Mouse (Mus musculus) hindbrain, embryonic 16.5 days (tissue): ENCODE measurements around the gene Micu1. TPM values are rescaled to one million over a fixed set of nuclear protein-coding genes. Genes with fewer than 3 reads are reported as not detected.

Source experiments
- ATAC-seq: fragments of 200-750 bp; cut with Nextera tagmentation; 2 replicates; pipeline ENCODE4 v1.8.0; 2017; ENCODE audit warnings: moderate TSS enrichment, moderate library complexity
- H3K27ac ChIP-seq: fragments of 300-500 bp; sonication (generic); 2 replicates; pipeline ENCODE4 v1.5.1; 2014; ENCODE audit warnings: low read depth, mild to moderate bottlenecking, control low read depth, low read length, moderate library complexity
- H3K27me3 ChIP-seq: fragments of 300-500 bp; sonication (generic); replicated peaks from 2 replicates; pipeline ENCODE4 v1.6.1; 2014; ENCODE audit warnings: low read length; ENCODE audit not compliant: control insufficient read depth, insufficient read depth
- H3K36me3 ChIP-seq: fragments of 300-500 bp; sonication (generic); 2 replicates; pipeline ENCODE4 v1.6.1; 2014; ENCODE audit warnings: mild to moderate bottlenecking, low read length, moderate library complexity, mixed read lengths; ENCODE audit not compliant: control insufficient read depth, insufficient read depth
- H3K4me1 ChIP-seq: fragments of 300-500 bp; sonication (generic); 2 replicates; pipeline ENCODE4 v1.6.1; 2014; ENCODE audit warnings: low read depth, low read length; ENCODE audit not compliant: control insufficient read depth, insufficient read depth
- H3K4me2 ChIP-seq: fragments of 300-500 bp; sonication (generic); 2 replicates; pipeline ENCODE4 v1.6.1; 2014; ENCODE audit warnings: mild to moderate bottlenecking, low read length, control low read depth, moderate library complexity
- H3K4me3 ChIP-seq: fragments of 300-500 bp; sonication (generic); 2 replicates; pipeline ENCODE4 v1.5.1; 2014; ENCODE audit warnings: mild to moderate bottlenecking, low read length, control low read depth, moderate library complexity
- H3K9ac ChIP-seq: fragments of 300-500 bp; sonication (generic); 2 replicates; pipeline ENCODE4 v1.6.1; 2014; ENCODE audit warnings: low read depth, mild to moderate bottlenecking, control low read depth, low read length, moderate library complexity
- H3K9me3 ChIP-seq: fragments of 300-500 bp; sonication (generic); 2 replicates; pipeline ENCODE4 v1.6.1; 2014; ENCODE audit warnings: mild to moderate bottlenecking, low read length, moderate library complexity; ENCODE audit not compliant: control insufficient read depth
- WGBS: fragments of 180-500 bp; shearing (Covaris S2); extraction: QIAGEN DNeasy Blood & Tissue Kit; methylation state at CpG from one replicate; pipeline ENCODE4 v1.1.7; 2014; 5-methylcytosine and 5-hydroxymethylcytosine counted together
- polyA plus RNA-seq: library from polyadenylated mRNA; unstranded; fragments of >200 nt; fragmentation: Nextera tagmentation; extraction: Ambion mirVana; gene quantifications from 2 replicates; pipeline ENCODE4 v1.2.1, GENCODE M21; 2015

Micu1 gene
- polyA plus RNA-seq, 1 experiment from 2014 or later, result 85.0 TPM

- Histone ChIP-seq H3K9ac (no peak overlapping the region), H3K27ac (peak overlapping the region; percentile 24; the same call in 1 of the 2 replicates), H3K9me3 (no peaks in the 10 kb centered on the region), H3K27me3 (no peaks in the 10 kb centered on the region), H3K4me2 (no peak overlapping the region), H3K4me1 (peaks cover 2% of the 10 kb centered on the region; the same call in 1 of the 2 replicates), H3K4me3 (no peak overlapping the region), H3K36me3 (no peaks in the 10 kb centered on the region)
- WGBS, result 78% methylated on average over 4 of the region's 4 CpGs
- ATAC-seq, result peak; percentile 31; the same call in 1 of the 2 replicates
Observed at GRCm38 (mm10) chr10:59808677-59809076, 106.4 kb downstream of the Micu1 start.

GRCm38 (mm10) chr10:59809991-59810574 is 107.8 kb downstream of the Micu1 start:
- H3K4me2 ChIP-seq, result no peak overlapping the region
- peak; percentile 22; the same call in 1 of the 2 replicates for ATAC-seq
- H3K27me3 ChIP-seq, result no peaks in the 10 kb centered on the region
- H3K9ac ChIP-seq, result no peak overlapping the region
- peaks cover 2% of the 10 kb centered on the region; the same call in 1 of the 2 replicates for H3K4me1 ChIP-seq
- 63% methylated on average over 4 of the region's 4 CpGs for WGBS
- no peak overlapping the region for H3K4me3 ChIP-seq
- H3K27ac ChIP-seq, result no peak overlapping the region
- no peaks in the 10 kb centered on the region for H3K9me3 ChIP-seq
- no peaks in the 10 kb centered on the region for H3K36me3 ChIP-seq

- H3K4me2 ChIP-seq, result no peak overlapping the region
- no peak for ATAC-seq
- H3K36me3 ChIP-seq, result no peaks in the 10 kb centered on the region
- H3K9ac ChIP-seq, result no peak overlapping the region
- WGBS, result 18% methylated on average over 13 of the region's 13 CpGs
- no peaks in the 10 kb centered on the region for H3K27me3 ChIP-seq
- H3K4me1 ChIP-seq, result peaks cover 2% of the 10 kb centered on the region; the same call in 1 of the 2 replicates
- H3K27ac ChIP-seq, result no peak overlapping the region
- no peak overlapping the region for H3K4me3 ChIP-seq
- no peaks in the 10 kb centered on the region for H3K9me3 ChIP-seq
Observed at GRCm38 (mm10) chr10:59812939-59813338, 110.7 kb downstream of the Micu1 start.

GRCm38 (mm10) chr10:59813759-59814158 is 111.5 kb downstream of the Micu1 start:
- no peaks in the 10 kb centered on the region for H3K27me3 ChIP-seq
- H3K27ac ChIP-seq, result no peak overlapping the region
- H3K4me3 ChIP-seq, result no peak overlapping the region
- H3K4me2 ChIP-seq, result no peak overlapping the region
- no peak for ATAC-seq
- H3K9me3 ChIP-seq, result no peaks in the 10 kb centered on the region
- H3K4me1 ChIP-seq, result peaks cover 2% of the 10 kb centered on the region; the same call in 1 of the 2 replicates
- no peaks in the 10 kb centered on the region for H3K36me3 ChIP-seq
- H3K9ac ChIP-seq, result no peak overlapping the region
- WGBS, result 84% methylated on average over 9 of the region's 9 CpGs

GRCm38 (mm10) chr10:59814505-59815155 is 112.4 kb downstream of the Micu1 start:
- no peak overlapping the region for H3K27ac ChIP-seq
- 0 out of 2 replicates have a peak, but pooled peaks cover 2% of the 10 kb centered on the region for H3K4me1 ChIP-seq
- H3K27me3 ChIP-seq, result no peaks in the 10 kb centered on the region
- WGBS, result 77% methylated on average over 7 of the region's 7 CpGs
- H3K4me2 ChIP-seq, result no peak overlapping the region
- no peak for ATAC-seq
- H3K9ac ChIP-seq, result no peak overlapping the region
- H3K9me3 ChIP-seq, result no peaks in the 10 kb centered on the region
- no peak overlapping the region for H3K4me3 ChIP-seq
- no peaks in the 10 kb centered on the region for H3K36me3 ChIP-seq

GRCm38 (mm10) chr10:59816569-59816968 is 114.3 kb downstream of the Micu1 start:
- 0 out of 2 replicates have a peak, but pooled peaks cover 2% of the 10 kb centered on the region for H3K4me1 ChIP-seq
- WGBS, result 74% methylated on average over 6 of the region's 6 CpGs
- no peak overlapping the region for H3K27ac ChIP-seq
- no peaks in the 10 kb centered on the region for H3K27me3 ChIP-seq
- no peak overlapping the region for H3K9ac ChIP-seq
- H3K4me3 ChIP-seq, result no peak overlapping the region
- H3K4me2 ChIP-seq, result no peak overlapping the region
- no peaks in the 10 kb centered on the region for H3K9me3 ChIP-seq
- H3K36me3 ChIP-seq, result no peaks in the 10 kb centered on the region
- no peak for ATAC-seq

- Histone ChIP-seq H3K4me3 (no peak overlapping the region), H3K27ac (no peak overlapping the region), H3K36me3 (no peaks in the 10 kb centered on the region), H3K9ac (no peak overlapping the region), H3K4me2 (no peak overlapping the region), H3K27me3 (no peaks in the 10 kb centered on the region), H3K4me1 (0 out of 2 replicates have a peak, but pooled peaks cover 2% of the 10 kb centered on the region), H3K9me3 (no peaks in the 10 kb centered on the region)
- no peak; the same call in 1 of the 2 replicates for ATAC-seq
- WGBS, result 41% methylated on average over 2 of the region's 2 CpGs
Observed at GRCm38 (mm10) chr10:59817528-59817927, 115.3 kb downstream of the Micu1 start.

- ATAC-seq, result no peak
- no peaks in the 10 kb centered on the region for H3K9me3 ChIP-seq
Observed at GRCm38 (mm10) chr10:59817991-59818390, 115.7 kb downstream of the Micu1 start.

GRCm38 (mm10) chr10:59819146-59819545 is 116.9 kb downstream of the Micu1 start:
- Histone ChIP-seq H3K27ac (no peak overlapping the region), H3K4me1 (no peaks in the 10 kb centered on the region), H3K4me3 (no peak overlapping the region), H3K4me2 (no peak overlapping the region), H3K36me3 (no peaks in the 10 kb centered on the region), H3K9me3 (no peaks in the 10 kb centered on the region), H3K9ac (no peak overlapping the region), H3K27me3 (no peaks in the 10 kb centered on the region)
- WGBS, result 87% methylated on average over 9 of the region's 9 CpGs
- no peak for ATAC-seq

More at GRCm38 (mm10) chr10:59817991-59818390, 115.7 kb downstream of the Micu1 start:
- H3K36me3 ChIP-seq, result no peaks in the 10 kb centered on the region
- WGBS, result 73% methylated on average over 8 of the region's 8 CpGs
- no peak overlapping the region for H3K4me3 ChIP-seq
- no peak overlapping the region for H3K4me2 ChIP-seq
- no peak overlapping the region for H3K27ac ChIP-seq
- H3K27me3 ChIP-seq, result no peaks in the 10 kb centered on the region
- no peak overlapping the region for H3K9ac ChIP-seq
- H3K4me1 ChIP-seq, result 0 out of 2 replicates have a peak, but pooled peaks cover 2% of the 10 kb centered on the region
